In the genomic region with DNA sequence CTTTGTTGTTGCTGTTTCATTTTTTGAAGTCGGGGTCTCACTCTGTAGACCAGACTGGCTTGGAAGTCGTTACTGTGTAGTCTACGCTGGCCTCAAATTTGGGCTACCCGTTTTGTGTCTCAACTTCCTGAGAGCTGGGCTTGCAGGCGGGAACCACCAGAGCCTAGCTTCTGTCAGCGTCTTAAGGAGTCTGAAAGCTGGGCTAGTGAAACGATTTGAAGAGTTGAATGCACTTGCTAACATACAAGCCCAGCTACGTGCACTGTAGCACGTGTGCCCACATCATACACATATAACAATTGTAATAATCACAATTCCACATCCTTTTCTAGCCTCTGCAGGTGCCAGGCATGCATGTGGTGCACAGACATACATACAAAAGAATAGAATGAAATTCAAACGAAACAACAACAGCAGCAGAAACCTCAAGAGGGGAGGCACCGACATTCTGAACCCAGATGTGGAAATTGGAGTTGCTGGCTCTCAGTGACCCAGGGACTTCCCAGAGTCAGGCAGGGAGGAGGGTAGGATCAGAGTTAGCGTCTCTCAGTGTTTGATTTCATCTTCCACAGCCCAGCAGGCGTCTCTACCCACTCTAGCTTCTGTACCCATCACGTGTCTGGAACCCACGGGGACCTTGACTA, we compare ENCODE assay signal across 23 mouse cellular contexts. TPM values are rescaled to one million over a fixed set of nuclear protein-coding genes. Genes with fewer than 3 reads are reported as not detected.
DNase-seq lines count a peak whose midpoint lies in the region; ATAC-seq lines count a peak whose summit lies in the region.
"Had no signal": no experiment of that assay in that cellular context is flagged by ENCODE, and none has a peak within 500 bp of the region (broad histone marks: within the 10 kb centered on the region; RNA-seq: fewer than 3 reads in every experiment).

No protein-coding gene starts in this region.

- no peaks in the 10 kb centered on the region for H3K9me3 ChIP-seq in kidney, embryonic 16.5 days (ENCODE audit: low read length)
- H3K9me3 ChIP-seq: G1E; heart, embryonic 13.5 days; hindbrain, embryonic 15.5 days had no signal

- H3K4me2 ChIP-seq in kidney, embryonic 16.5 days (replicated peaks; ENCODE audit: low read depth, low read length), result no peak overlapping the region
- H3K4me2 ChIP-seq: heart, embryonic 13.5 days; hindbrain, embryonic 15.5 days; liver, embryonic 11.5 days had no signal

- H3K27ac ChIP-seq in kidney, embryonic 16.5 days (ENCODE audit: low read length), result no peak overlapping the region
- H3K27ac ChIP-seq: gastrocnemius, adult 2 months; heart, embryonic 13.5 days; hindbrain, embryonic 15.5 days; stomach, postnatal 0 days had no signal

- no peak overlapping the region for H3K4me3 ChIP-seq in kidney, embryonic 16.5 days (ENCODE audit: low read length)
- H3K4me3 ChIP-seq: gastrocnemius, adult 2 months; heart, embryonic 13.5 days; hindbrain, embryonic 15.5 days had no signal

- H3K27me3 ChIP-seq in kidney, embryonic 16.5 days (ENCODE audit: insufficient read depth, low read length), result no peaks in the 10 kb centered on the region
- H3K27me3 ChIP-seq: heart, embryonic 13.5 days; hindbrain, embryonic 15.5 days had no signal

- H3K9ac ChIP-seq in kidney, embryonic 16.5 days (replicated peaks; ENCODE audit: low read length), result no peak overlapping the region
- H3K9ac ChIP-seq: heart, embryonic 13.5 days; hindbrain, embryonic 15.5 days had no signal

- 53% methylated on average over 15 of the region's 15 CpGs for WGBS in kidney, embryonic 16.5 days

- ATAC-seq in kidney, embryonic 16.5 days (ENCODE audit: low FRiP score, low TSS enrichment), result 0 out of 2 replicates have a peak, but pooled peaks have one; percentile 19
- peak; percentile 57 for ATAC-seq in activated CD4-positive, CD25-positive, alpha-beta regulatory T cell, adult 4 months
- ATAC-seq: forebrain, embryonic 16.5 days; midbrain, embryonic 16.5 days had no signal

- no peaks in the 10 kb centered on the region for H3K36me3 ChIP-seq in kidney, embryonic 16.5 days (ENCODE audit: insufficient read depth, low read length)
- H3K36me3 ChIP-seq: G1E; heart, embryonic 13.5 days; hindbrain, embryonic 15.5 days had no signal

- DNase-seq in kidney, postnatal 14 days, result no peak
- DNase-seq in naive thymus-derived CD4-positive, alpha-beta T cell, adult 2 months (ENCODE audit: low read depth), result peak; percentile 49
- peak; percentile 37 to 49 for DNase-seq in thymus, postnatal 36 days
- no peak for DNase-seq in adrenal gland, adult (ENCODE audit: inconsistent age in 2 of 2, low spot score in 1 of 2)
- DNase-seq in cerebellum, postnatal 14 days, result no peak
- no peak for DNase-seq in lung, adult 18-20 months
- DNase-seq: B cell, adult 2 months; cerebellum, adult 9-10 months; gastrocnemius, adult 2 months; heart, postnatal 4 days; kidney, adult 2 months; kidney, postnatal 25 days; lung, adult 2 months; right cerebral cortex, postnatal 25 days had no signal

- H3K4me1 ChIP-seq in kidney, embryonic 16.5 days (ENCODE audit: insufficient read depth, low read length), result no peaks in the 10 kb centered on the region
- H3K4me1 ChIP-seq: heart, embryonic 13.5 days; hindbrain, embryonic 15.5 days had no signal

RNA-seq across cellular contexts. Expression of gene B3galt5, which starts 57.1 kb away (rescaled TPM):
- 3.8 and 4.5 TPM in 2 replicates for polyA plus RNA-seq in kidney, embryonic 16.5 days (2015; fragmentation: Nextera tagmentation; extraction: Ambion mirVana)
- polyA plus RNA-seq in activated CD4-positive, CD25-positive, alpha-beta regulatory T cell, adult 4 months (2017; shearing (Covaris generic)), result 1 to 10 TPM in 1 of 2 experiments, under 1 TPM in 1; 0.89 to 1.1 TPM
- polyA plus RNA-seq: G1E; lung, adult 2 months had no signal

Comparison
In these comparisons a context has a peak if more than half of its experiments do, and no peak if none do; other contexts are left out.
1. DNase-seq: peak in naive thymus-derived CD4-positive, alpha-beta T cell, adult 2 months (single experiment) and thymus, postnatal 36 days (2 of 2); none in kidney, postnatal 14 days (single experiment), adrenal gland, adult (0 of 2), cerebellum, postnatal 14 days (0 of 2) and lung, adult 18-20 months (0 of 2).